Mouse (Mus musculus) intestine, embryonic 16.5 days (tissue): ENCODE measurements at regions not wholly inside any gene's neighbourhood (a gene's known extent, or its start where the extent isn't known, plus 50 kb on each side); places are given as distances from the start of the nearest gene placed in this dataset.

ENCODE experiments used
- ATAC-seq: fragments of 200-750 bp; cut with Nextera tagmentation; 2 replicates; pipeline ENCODE4 v1.8.0; 2017; ENCODE audit warnings: moderate TSS enrichment, moderate library complexity
- H3K27ac ChIP-seq: fragments of 300-500 bp; sonication (generic); 2 replicates; pipeline ENCODE4 v1.5.1; 2014; ENCODE audit warnings: mild to moderate bottlenecking, low read length
- H3K27me3 ChIP-seq: fragments of 300-500 bp; sonication (generic); replicated peaks from 2 replicates; pipeline ENCODE4 v1.6.1; 2014; ENCODE audit warnings: low read length, control low read depth, mixed read lengths; ENCODE audit not compliant: control insufficient read depth, insufficient read depth
- H3K36me3 ChIP-seq: fragments of 300-500 bp; sonication (generic); 2 replicates; pipeline ENCODE4 v1.6.1; 2014; ENCODE audit warnings: low read length, control low read depth; ENCODE audit not compliant: control insufficient read depth, insufficient read depth
- H3K4me1 ChIP-seq: fragments of 300-500 bp; sonication (generic); 2 replicates; pipeline ENCODE4 v1.6.1; 2014; ENCODE audit warnings: low read length, control low read depth, mixed read lengths; ENCODE audit not compliant: control insufficient read depth, insufficient read depth
- H3K4me2 ChIP-seq: fragments of 300-500 bp; sonication (generic); 2 replicates; pipeline ENCODE4 v1.6.1; 2014; ENCODE audit warnings: low read depth, low read length, control low read depth
- H3K4me3 ChIP-seq: fragments of 300-500 bp; sonication (generic); 2 replicates; pipeline ENCODE4 v1.5.1; 2014; ENCODE audit warnings: mild to moderate bottlenecking, low read length
- H3K9ac ChIP-seq: fragments of 300-500 bp; sonication (generic); 2 replicates; pipeline ENCODE4 v1.6.1; 2014; ENCODE audit warnings: low read depth, low read length
- H3K9me3 ChIP-seq: fragments of 300-500 bp; sonication (generic); 2 replicates; pipeline ENCODE4 v1.6.1; 2016; ENCODE audit warnings: low read length, control low read depth; ENCODE audit not compliant: control insufficient read depth
- whole genome bisulfite sequencing: fragments of 180-500 bp; shearing (Covaris S2); extraction: QIAGEN DNeasy Blood & Tissue Kit; methylation state at CpG from one replicate; pipeline ENCODE4 v1.1.7; 2014; 5-methylcytosine and 5-hydroxymethylcytosine counted together

DNA sequence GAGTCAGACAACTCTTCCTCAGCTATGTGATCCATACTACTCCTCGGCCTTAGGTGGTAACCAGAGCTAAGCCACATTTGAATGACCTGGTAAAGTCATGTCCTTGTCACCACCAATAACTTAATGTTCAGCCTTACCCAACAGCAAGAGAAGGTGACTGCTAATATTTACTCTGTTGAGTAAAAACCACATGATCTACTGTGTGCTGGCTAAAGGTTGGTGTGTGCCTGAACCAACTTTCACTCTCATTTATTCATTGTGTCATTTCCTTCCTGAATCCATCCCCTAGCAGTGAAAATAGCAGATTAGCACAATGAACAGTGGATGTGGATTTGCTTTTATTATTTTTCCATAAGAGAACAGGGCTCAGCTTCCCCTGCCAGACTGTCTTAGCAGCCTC, 455.2 kb downstream of the Prim2 start:
- no peaks in the 10 kb centered on the region for H3K4me1 ChIP-seq
- no peak overlapping the region for H3K27ac ChIP-seq
- no peaks in the 10 kb centered on the region for H3K9me3 ChIP-seq
- H3K9ac ChIP-seq: no peak overlapping the region
- H3K36me3 ChIP-seq: no peaks in the 10 kb centered on the region
- WGBS: 83% methylated on average over 1 of the region's 1 CpGs
- no peak overlapping the region for H3K4me2 ChIP-seq
- H3K4me3 ChIP-seq: no peak overlapping the region
- no peaks in the 10 kb centered on the region for H3K27me3 ChIP-seq
- ATAC-seq: no peak

DNA sequence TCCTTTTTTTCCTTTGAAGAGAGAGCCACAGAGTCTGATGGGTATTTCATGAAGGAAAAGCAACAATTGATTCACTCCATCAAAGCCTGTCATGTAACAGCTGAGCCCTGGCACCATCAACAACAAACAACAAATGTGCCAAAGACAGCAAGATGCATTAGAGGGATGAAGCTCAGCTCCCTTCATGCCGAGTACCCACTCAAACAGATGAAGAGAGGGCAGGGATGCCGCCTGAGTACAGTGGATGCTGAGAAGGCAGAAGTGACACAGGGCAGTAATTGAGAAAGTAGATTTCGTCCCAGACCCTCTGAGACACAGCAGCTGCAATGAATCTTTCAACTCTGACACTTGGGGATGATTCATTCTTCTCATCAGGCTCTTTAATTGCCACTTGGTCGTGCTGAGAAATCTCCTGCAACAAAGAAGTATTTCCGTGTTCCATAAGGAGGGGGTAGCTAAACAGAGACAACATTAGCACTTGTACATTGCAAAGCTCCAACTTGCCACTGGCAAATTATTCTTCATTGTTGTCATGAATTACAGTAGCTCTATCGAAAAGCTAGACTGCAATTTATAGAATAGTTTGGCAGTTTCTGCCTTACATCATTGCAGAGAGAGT, 467.9 kb downstream of the Prim2 start:
- 45% methylated on average over 6 of the region's 6 CpGs for WGBS

DNA sequence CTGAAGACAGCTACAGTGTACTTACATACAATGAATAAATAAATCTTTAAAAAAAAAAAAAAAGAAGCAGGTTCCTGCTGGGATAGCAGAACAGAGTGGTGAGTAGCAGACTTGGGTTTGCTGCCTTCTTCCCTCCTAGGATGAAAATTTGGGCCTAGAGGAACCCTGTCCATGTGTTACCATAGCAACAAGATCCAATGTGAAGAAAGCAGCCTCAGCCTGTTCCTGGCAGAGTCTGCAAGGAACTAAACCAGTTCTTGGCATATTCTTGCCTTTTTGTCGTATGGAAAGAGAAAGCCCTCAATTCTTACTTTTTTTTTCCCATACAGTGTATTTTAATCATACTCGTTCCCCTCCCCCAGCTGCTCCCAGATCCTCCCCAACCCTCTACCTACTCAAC, 474.5 kb downstream of the Prim2 start:
- no peak for ATAC-seq
- Histone ChIP-seq H3K27ac (no peak overlapping the region), H3K4me3 (no peak overlapping the region), H3K4me2 (no peak overlapping the region), H3K36me3 (no peaks in the 10 kb centered on the region), H3K27me3 (no peaks in the 10 kb centered on the region), H3K9ac (no peak overlapping the region), H3K9me3 (no peaks in the 10 kb centered on the region), H3K4me1 (no peaks in the 10 kb centered on the region)
- WGBS: 74% methylated on average over 2 of the region's 2 CpGs

More for the DNA sequence above, 467.9 kb downstream of the Prim2 start:
- H3K4me3 ChIP-seq: no peak overlapping the region
- H3K4me2 ChIP-seq: no peak overlapping the region
- H3K27ac ChIP-seq: no peak overlapping the region
- no peak for ATAC-seq
- no peaks in the 10 kb centered on the region for H3K27me3 ChIP-seq
- no peaks in the 10 kb centered on the region for H3K4me1 ChIP-seq
- no peaks in the 10 kb centered on the region for H3K9me3 ChIP-seq
- no peak overlapping the region for H3K9ac ChIP-seq
- no peaks in the 10 kb centered on the region for H3K36me3 ChIP-seq

DNA sequence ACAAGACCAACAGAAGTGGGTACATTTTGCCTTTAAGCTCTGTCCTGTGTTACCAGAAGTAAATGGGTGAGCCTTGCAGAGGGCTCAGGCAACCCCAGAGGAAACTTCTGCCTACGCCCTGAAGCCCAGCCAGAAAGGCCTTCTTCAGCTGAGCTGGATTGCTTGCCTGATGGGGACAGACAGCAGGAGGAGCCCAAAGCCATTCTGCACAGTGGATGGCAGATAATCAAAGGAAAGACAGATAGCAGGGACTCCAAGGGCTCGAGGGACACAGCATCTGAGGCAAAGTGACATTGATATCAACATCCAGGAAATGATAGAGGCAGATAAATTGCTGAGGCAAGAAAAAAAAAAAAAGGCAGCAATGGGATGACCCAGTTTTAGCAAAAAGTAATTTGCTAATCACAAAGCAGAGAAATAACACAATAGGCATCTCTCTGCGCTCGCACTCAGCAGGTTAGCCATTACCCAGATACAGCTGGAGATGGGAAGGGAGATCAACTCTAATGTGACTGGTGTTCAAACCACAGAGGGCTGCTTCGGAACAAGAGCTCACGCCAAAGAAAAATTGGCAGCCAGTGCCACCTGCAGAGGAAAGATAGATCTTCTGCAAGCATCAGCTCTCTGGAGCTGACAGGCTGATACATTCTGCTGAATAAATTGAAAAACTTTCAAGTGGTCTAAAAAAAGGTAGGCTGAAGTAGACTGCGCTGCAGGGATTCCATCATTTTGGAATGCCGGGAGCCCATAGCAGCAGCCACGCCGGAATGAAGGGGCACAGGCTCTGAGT, 494.8 kb downstream of the Prim2 start:
- Histone ChIP-seq H3K36me3 (no peaks in the 10 kb centered on the region), H3K4me1 (no peaks in the 10 kb centered on the region), H3K27ac (no peak overlapping the region), H3K4me2 (no peak overlapping the region), H3K4me3 (no peak overlapping the region), H3K9me3 (no peaks in the 10 kb centered on the region), H3K9ac (no peak overlapping the region), H3K27me3 (no peaks in the 10 kb centered on the region)
- ATAC-seq: no peak
- 63% methylated on average over 10 of the region's 10 CpGs for WGBS

DNA sequence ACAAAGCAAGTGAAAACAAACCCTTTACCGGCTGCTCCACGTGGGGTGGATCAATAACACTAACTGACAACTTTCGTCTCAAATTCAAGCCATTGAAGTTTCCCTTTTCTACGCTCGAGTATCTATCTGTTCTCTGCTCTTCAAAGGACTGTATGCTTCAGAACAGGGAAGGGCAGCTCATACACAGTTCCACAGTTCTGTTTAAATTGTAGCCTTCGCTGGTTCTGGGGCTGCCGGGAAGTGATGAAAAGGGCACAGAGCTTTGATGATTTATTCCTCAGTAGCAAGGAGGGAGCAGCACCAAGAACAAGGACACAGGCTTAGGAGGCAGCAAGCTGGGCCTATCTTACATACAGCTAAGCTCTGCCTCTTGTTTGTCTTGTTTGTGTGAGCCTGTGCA, 532.6 kb downstream of the Prim2 start:
- WGBS: 58% methylated on average over 7 of the region's 7 CpGs
- H3K4me1 ChIP-seq: no peaks in the 10 kb centered on the region

DNA sequence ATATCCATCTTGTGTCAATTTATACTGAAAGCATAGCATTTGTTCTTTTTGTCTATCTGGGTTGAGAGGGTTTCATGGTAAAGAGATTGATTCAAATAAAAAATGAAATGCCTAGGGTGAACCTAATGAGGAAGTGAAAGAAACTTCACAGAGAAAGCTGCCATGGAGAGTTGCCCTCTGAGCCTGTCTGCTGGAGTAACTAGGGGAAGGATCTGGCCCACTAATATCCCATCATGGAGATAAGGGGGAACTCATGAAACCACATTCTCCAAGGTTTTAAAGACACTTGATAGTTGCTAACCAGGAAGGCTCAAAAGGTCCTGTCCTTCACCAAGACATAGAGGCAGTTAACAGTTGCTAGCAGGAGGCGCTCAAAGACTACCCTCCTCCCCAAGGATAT, 539.2 kb downstream of the Prim2 start:
- no peak overlapping the region for H3K9ac ChIP-seq
- H3K27me3 ChIP-seq: no peaks in the 10 kb centered on the region
- no peaks in the 10 kb centered on the region for H3K4me1 ChIP-seq
- no peaks in the 10 kb centered on the region for H3K36me3 ChIP-seq
- no peaks in the 10 kb centered on the region for H3K9me3 ChIP-seq
- no peak overlapping the region for H3K27ac ChIP-seq
- ATAC-seq: no peak
- no peak overlapping the region for H3K4me2 ChIP-seq
- 93% methylated on average over 1 of the region's 1 CpGs for WGBS
- no peak overlapping the region for H3K4me3 ChIP-seq

More for the DNA sequence above, 532.6 kb downstream of the Prim2 start:
- H3K4me3 ChIP-seq: no peak overlapping the region
- H3K9ac ChIP-seq: no peak overlapping the region
- no peak overlapping the region for H3K27ac ChIP-seq
- ATAC-seq: no peak
- no peaks in the 10 kb centered on the region for H3K9me3 ChIP-seq
- H3K27me3 ChIP-seq: no peaks in the 10 kb centered on the region
- no peaks in the 10 kb centered on the region for H3K36me3 ChIP-seq
- no peak overlapping the region for H3K4me2 ChIP-seq

DNA sequence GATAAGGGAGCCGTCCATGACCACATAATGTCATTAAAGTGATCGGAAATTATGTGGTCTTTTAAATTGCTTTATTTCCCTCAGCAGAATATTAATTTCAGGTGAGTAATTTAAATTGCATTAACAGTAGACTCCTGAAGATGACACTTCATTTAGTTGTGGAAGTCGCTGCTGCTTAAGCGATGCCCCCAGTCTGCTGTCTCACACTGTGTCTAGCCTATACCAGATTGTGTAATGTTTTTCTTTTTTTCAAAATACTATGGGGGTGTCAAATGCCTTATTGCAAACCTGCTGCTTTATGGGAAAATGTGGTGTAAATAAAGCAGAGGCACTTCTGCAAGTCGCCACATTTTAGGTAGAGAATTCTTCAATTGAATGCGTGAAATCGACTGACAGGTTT, 544.5 kb downstream of the Prim2 start:
- Histone ChIP-seq H3K27me3 (no peaks in the 10 kb centered on the region), H3K27ac (no peak overlapping the region), H3K4me2 (no peak overlapping the region), H3K4me3 (no peak overlapping the region), H3K36me3 (no peaks in the 10 kb centered on the region), H3K4me1 (no peaks in the 10 kb centered on the region), H3K9ac (no peak overlapping the region), H3K9me3 (no peaks in the 10 kb centered on the region)
- WGBS: 85% methylated on average over 7 of the region's 7 CpGs
- ATAC-seq: no peak

DNA sequence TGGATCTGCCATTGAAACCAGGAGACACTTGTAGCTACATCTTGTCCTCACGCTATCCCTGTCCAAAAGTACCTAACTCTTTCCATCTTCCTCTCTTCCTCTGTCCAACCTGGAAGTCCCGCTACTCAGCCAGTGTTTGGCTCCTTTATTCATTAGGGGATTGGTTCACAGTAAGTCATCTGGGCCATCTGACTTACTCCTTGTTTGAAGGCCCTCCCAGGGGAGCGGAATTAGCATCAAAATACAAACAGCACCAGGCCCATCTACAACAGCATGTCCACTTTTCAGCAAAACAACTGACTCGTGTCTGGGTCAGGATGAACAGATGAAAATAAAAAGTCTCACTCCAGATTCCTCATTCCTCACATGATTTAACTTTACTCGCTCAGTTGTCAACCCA, 559.2 kb upstream of the Gm5415 start:
- no peak overlapping the region for H3K4me3 ChIP-seq
- H3K36me3 ChIP-seq: no peaks in the 10 kb centered on the region
- no peaks in the 10 kb centered on the region for H3K9me3 ChIP-seq
- 89% methylated on average over 5 of the region's 5 CpGs for WGBS
- H3K4me2 ChIP-seq: no peak overlapping the region
- H3K27me3 ChIP-seq: no peaks in the 10 kb centered on the region
- no peaks in the 10 kb centered on the region for H3K4me1 ChIP-seq
- no peak overlapping the region for H3K9ac ChIP-seq
- no peak overlapping the region for H3K27ac ChIP-seq
- ATAC-seq: no peak

DNA sequence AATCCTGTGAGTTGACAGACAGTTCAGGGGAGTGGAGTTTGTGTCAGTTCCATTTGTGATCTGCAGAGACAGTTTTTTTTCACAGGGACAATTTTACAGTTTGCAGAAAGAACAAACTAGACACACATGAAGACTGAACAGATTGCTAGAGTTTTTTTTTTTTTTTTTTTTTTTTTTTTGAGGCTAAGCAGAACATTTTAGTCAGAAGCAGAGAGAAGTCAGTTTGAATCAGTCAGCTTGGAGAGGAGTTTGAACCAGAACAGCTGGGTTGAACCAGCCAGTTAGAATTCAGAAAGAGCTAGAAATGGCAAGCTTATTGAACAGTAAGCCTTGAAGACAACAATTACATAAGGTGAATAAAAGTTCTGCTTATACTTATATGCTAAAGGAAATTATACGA, 557.2 kb upstream of the Gm5415 start:
- no peak overlapping the region for H3K4me3 ChIP-seq
- 95% methylated on average over 1 of the region's 1 CpGs for WGBS

More for the DNA sequence above, 557.2 kb upstream of the Gm5415 start:
- Histone ChIP-seq H3K27ac (no peak overlapping the region), H3K4me1 (no peaks in the 10 kb centered on the region), H3K9me3 (no peaks in the 10 kb centered on the region), H3K4me2 (no peak overlapping the region), H3K27me3 (no peaks in the 10 kb centered on the region), H3K9ac (no peak overlapping the region), H3K36me3 (no peaks in the 10 kb centered on the region)
- no peak for ATAC-seq
